Mouse (Mus musculus) heart, postnatal 0 days (tissue): ENCODE measurements at regions not wholly inside any gene's neighbourhood (a gene's known extent, or its start where the extent isn't known, plus 50 kb on each side); places are given as distances from the start of the nearest gene placed in this dataset.

ENCODE experiments used
- ATAC-seq: fragments of 200-750 bp; cut with Nextera tagmentation; 2 replicates; pipeline ENCODE4 v1.8.0; 2017; ENCODE audit warnings: low read depth, moderate number of reproducible peaks, moderate library complexity; ENCODE audit not compliant: insufficient read depth
- DNase-seq: peaks from one replicate; pipeline ENCODE4 v3.0.0-alpha.2; 2016; ENCODE audit warnings: low spot score
- H3K27ac ChIP-seq: fragments of 300-500 bp; sonication (generic); 2 replicates; pipeline ENCODE4 v1.5.1; 2014; ENCODE audit warnings: low read depth, mild to moderate bottlenecking
- H3K27me3 ChIP-seq: fragments of 300-500 bp; sonication (generic); 2 replicates; pipeline ENCODE4 v1.6.1; 2014; ENCODE audit warnings: low read length, mixed read lengths; ENCODE audit not compliant: control insufficient read depth, insufficient read depth
- H3K36me3 ChIP-seq: fragments of 300-500 bp; sonication (generic); replicated peaks from 2 replicates; pipeline ENCODE4 v1.6.1; 2014; ENCODE audit warnings: low read length, mixed read lengths; ENCODE audit not compliant: control insufficient read depth, insufficient read depth
- H3K4me1 ChIP-seq: fragments of 300-500 bp; sonication (generic); 2 replicates; pipeline ENCODE4 v1.6.1; 2014; ENCODE audit warnings: antibody characterized with exemption; ENCODE audit not compliant: control insufficient read depth, insufficient read depth
- H3K4me2 ChIP-seq: fragments of 300-500 bp; sonication (generic); 2 replicates; pipeline ENCODE4 v1.6.1; 2014; ENCODE audit warnings: low read depth, mild to moderate bottlenecking, low read length, moderate library complexity
- H3K4me3 ChIP-seq: fragments of 300-500 bp; sonication (generic); 2 replicates; pipeline ENCODE4 v1.5.1; 2014; ENCODE audit warnings: low read depth, low read length
- H3K9ac ChIP-seq: fragments of 300-500 bp; sonication (generic); replicated peaks from 2 replicates; pipeline ENCODE4 v1.6.1; 2014; ENCODE audit warnings: low read depth, low read length, mixed read lengths
- H3K9me3 ChIP-seq: fragments of 300-500 bp; sonication (generic); replicated peaks from 2 replicates; pipeline ENCODE4 v1.6.1; 2016; ENCODE audit warnings: low read length; ENCODE audit not compliant: control insufficient read depth
- CTCF ChIP-seq: IDR thresholded peaks from 2 replicates; pipeline ENCODE4 v1.5.1; 2016; ENCODE audit warnings: antibody characterized with exemption, control low read depth, low read depth
- EP300 ChIP-seq: IDR thresholded peaks from 2 replicates; pipeline ENCODE4 v1.6.1; 2016; ENCODE audit warnings: antibody characterized with exemption, low read depth
- WGBS: fragments of 180-500 bp; shearing (Covaris S2); extraction: QIAGEN DNeasy Blood & Tissue Kit; methylation state at CpG from one replicate; pipeline ENCODE4 v1.1.7; 2014; 5-methylcytosine and 5-hydroxymethylcytosine counted together

DNA sequence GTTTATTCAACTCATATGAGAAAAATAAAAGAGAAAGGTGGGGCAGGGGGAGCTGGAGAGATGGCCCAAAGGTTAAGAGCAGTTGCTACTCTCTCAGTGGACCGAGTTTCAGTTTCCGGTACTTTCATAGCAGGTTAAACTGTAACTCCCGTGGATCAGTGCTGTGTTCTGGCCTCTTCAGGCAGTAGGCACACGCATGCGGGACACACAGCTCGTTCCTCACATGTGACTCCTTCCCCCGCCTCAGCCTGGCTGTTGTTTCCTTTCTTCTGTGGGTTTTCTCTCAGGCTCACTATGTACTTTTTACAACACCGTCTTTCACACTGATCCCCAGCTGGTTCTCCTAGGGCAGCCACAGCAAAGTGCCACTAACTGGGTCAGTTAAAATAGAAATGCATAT lies 175.4 kb downstream of the Ktn1 start:
- Histone ChIP-seq H3K36me3 (no peaks in the 10 kb centered on the region), H3K27ac (no peak overlapping the region), H3K27me3 (no peaks in the 10 kb centered on the region), H3K4me2 (no peak overlapping the region), H3K4me3 (no peak overlapping the region), H3K9me3 (no peaks in the 10 kb centered on the region), H3K9ac (no peak overlapping the region), H3K4me1 (no peaks in the 10 kb centered on the region)
- 87% methylated on average over 8 of the region's 8 CpGs for WGBS
- no peak for ATAC-seq
- DNase-seq: no peak
- TF ChIP-seq EP300 (no peak), CTCF (no peak)

- no peak for DNase-seq
- Histone ChIP-seq H3K36me3 (no peaks in the 10 kb centered on the region), H3K4me3 (no peak overlapping the region), H3K9me3 (no peaks in the 10 kb centered on the region), H3K27me3 (no peaks in the 10 kb centered on the region), H3K27ac (no peak overlapping the region), H3K9ac (no peak overlapping the region), H3K4me1 (no peaks in the 10 kb centered on the region), H3K4me2 (no peak overlapping the region)
- ATAC-seq: no peak
- TF ChIP-seq CTCF (no peak), EP300 (no peak)
- 70% methylated on average over 3 of the region's 3 CpGs for WGBS
Measured at GRCm38 (mm10) chr14:47825446-47825956, 177.3 kb downstream of the Ktn1 start.

DNA sequence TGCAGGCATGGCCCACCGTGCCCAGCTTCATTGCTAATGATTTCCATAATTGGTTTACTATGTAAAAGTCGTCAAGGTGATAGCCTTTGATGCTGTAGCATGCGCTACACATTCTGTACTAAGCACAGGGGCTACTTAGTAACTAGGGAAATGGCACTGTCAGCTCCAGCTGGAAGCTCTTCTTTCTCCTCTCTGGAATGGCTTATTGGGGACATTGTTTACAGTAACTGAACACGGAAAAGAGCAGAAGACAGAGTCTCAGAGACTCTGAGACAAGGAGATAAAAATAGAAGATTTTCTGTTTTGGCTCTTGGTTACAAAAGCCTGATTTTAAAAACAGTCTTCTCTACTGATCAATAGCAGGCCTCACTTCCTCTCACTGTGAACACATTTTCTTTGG lies 178.3 kb downstream of the Ktn1 start:
- Histone ChIP-seq H3K27ac (no peak overlapping the region), H3K9me3 (no peaks in the 10 kb centered on the region), H3K36me3 (no peaks in the 10 kb centered on the region), H3K4me2 (no peak overlapping the region), H3K9ac (no peak overlapping the region), H3K27me3 (no peaks in the 10 kb centered on the region), H3K4me1 (no peaks in the 10 kb centered on the region), H3K4me3 (no peak overlapping the region)
- ATAC-seq (no peak), DNase-seq (no peak)
- TF ChIP-seq CTCF (no peak), EP300 (no peak)
- WGBS: 61% methylated on average over 4 of the region's 4 CpGs

- DNase-seq (no peak), ATAC-seq (no peak)
- TF ChIP-seq EP300 (no peak), CTCF (no peak)
- Histone ChIP-seq H3K27ac (no peak overlapping the region), H3K9me3 (no peaks in the 10 kb centered on the region), H3K4me2 (no peak overlapping the region), H3K36me3 (no peaks in the 10 kb centered on the region), H3K4me3 (no peak overlapping the region), H3K27me3 (no peaks in the 10 kb centered on the region), H3K9ac (no peak overlapping the region), H3K4me1 (no peaks in the 10 kb centered on the region)
- 79% methylated on average over 2 of the region's 2 CpGs for WGBS
Measured at GRCm38 (mm10) chr14:47827623-47828022, 179.4 kb downstream of the Ktn1 start.

DNA sequence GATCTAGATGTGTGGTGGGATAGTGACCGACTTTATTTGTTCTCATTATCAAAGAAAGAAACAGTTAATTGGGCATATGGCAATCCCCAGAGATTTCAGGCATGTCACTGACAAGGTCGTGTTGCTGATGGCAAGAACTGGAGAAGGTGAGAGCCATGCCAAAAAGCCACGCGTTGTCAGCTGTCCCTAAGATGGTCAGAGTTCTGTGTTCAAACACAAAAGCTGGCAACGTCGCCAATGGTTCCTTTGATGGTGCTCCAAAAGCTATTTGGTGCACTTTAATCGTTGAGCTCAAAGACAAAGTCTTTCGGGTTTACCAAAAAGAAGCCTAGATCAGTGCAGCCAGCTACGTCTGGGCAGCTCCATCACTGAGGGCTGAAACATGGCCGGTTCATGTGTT lies 185.4 kb downstream of the Ktn1 start:
- 77% methylated on average over 10 of the region's 10 CpGs for WGBS
- no peak for ATAC-seq

GRCm38 (mm10) chr14:47835408-47835807 lies 187.2 kb downstream of the Ktn1 start:
- no peak overlapping the region for H3K9ac ChIP-seq
- no peaks in the 10 kb centered on the region for H3K36me3 ChIP-seq
- TF ChIP-seq EP300 (no peak), CTCF (no peak)
- H3K27ac ChIP-seq: no peak overlapping the region
- ATAC-seq (no peak), DNase-seq (no peak)
- no peaks in the 10 kb centered on the region for H3K4me1 ChIP-seq
- H3K4me3 ChIP-seq: no peak overlapping the region
- no peak overlapping the region for H3K4me2 ChIP-seq
- 72% methylated on average over 4 of the region's 4 CpGs for whole genome bisulfite sequencing
- H3K27me3 ChIP-seq: no peaks in the 10 kb centered on the region
- no peaks in the 10 kb centered on the region for H3K9me3 ChIP-seq

More for the DNA sequence above, 185.4 kb downstream of the Ktn1 start:
- Histone ChIP-seq H3K27ac (no peak overlapping the region), H3K4me3 (no peak overlapping the region), H3K4me2 (no peak overlapping the region), H3K9me3 (no peaks in the 10 kb centered on the region), H3K9ac (no peak overlapping the region), H3K4me1 (no peaks in the 10 kb centered on the region), H3K36me3 (no peaks in the 10 kb centered on the region), H3K27me3 (no peaks in the 10 kb centered on the region)
- no peak for TF ChIP-seq CTCF
- no peak for TF ChIP-seq EP300
- DNase-seq: no peak
